Mouse (Mus musculus) skeletal muscle tissue, postnatal 0 days (tissue): ENCODE results near the gene Ptger2. TPM values are rescaled to one million over a fixed set of nuclear protein-coding genes. Genes with fewer than 3 reads are reported as not detected.

Experiments used
- microRNA counts: library from miRNA; unstranded; fragments of <30 nt; microRNA quantifications from one replicate; lab custom pipeline; 2015
- microRNA-seq, 2 experiments: library from miRNA; unstranded; fragments of <30 nt; microRNA quantifications; one replicate each; pipeline ENCODE4; 2016
- polyA plus RNA-seq: library from polyadenylated mRNA; unstranded; fragments of >200 nt; fragmentation: Nextera tagmentation; extraction: Ambion mirVana; gene quantifications from 2 replicates; pipeline ENCODE4 v1.2.1, GENCODE M21; 2015

Gene Ptger2
- polyA plus RNA-seq, result 0.24 and 0.44 TPM in 2 replicates

DNA sequence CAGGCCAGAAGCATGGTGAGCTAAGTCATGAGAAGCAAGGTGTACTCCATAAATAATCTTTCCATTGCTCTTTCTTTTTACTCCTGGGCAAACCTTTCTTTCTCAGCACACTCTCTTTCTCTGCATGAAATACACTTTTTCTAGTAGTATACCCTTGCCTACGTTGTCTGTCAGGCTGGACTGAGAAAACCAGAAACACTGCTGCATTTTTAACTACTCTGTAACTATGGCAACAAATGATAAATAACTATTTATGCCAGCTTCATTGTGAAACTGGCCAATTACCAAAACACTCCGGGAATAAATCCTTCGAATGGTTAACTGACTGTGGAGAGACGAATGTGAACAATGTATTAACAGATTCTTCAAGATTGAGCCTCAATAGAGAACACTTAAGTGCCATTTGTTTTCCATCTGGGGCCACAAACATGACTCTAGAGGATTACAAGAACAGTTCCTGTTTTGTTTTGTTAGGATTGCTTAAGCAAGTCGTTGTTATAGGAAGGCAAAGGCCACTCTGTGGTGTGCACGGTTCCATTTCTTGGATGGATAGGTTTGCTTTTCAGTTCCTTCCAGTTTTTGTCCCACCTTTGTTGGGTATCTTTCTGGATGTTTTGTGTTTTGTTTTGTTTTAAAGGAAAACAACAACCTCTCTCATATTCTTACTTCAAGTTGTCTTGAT is at the start of gene Ptger2:
Gene Ptger2, plus strand, starts transcription at position 522 of the 682 bp plus-strand sequence.

MicroRNAs within 50 kb of the gene (microRNA counts, 519-probe panel; counts per million panel counts)
- 296 counts per million, percentile 58 among the panel's probes with 10 or more counts for microRNA mmu-miR-327 (lab: Ali Mortazavi, UCI)

Small RNAs within 50 kb of the gene (microRNA-seq; reads per million reads assigned to microRNA genes)
- 0 reads per million in 2 experiments for gene Mir327

Other genes starting within 250 kb of the Ptger2 start
- not detected in 2 replicates for gene Gm8267, start 237.9 kb upstream of the Ptger2 start, polyA plus RNA-seq
- not detected in 2 replicates for gene Ptgdr, start 128.8 kb upstream of the Ptger2 start, polyA plus RNA-seq
- gene Gpr137c, start 231.5 kb downstream of the Ptger2 start, polyA plus RNA-seq, result 0.57 and 1.3 TPM in 2 replicates
- gene Txndc16, start 232.1 kb downstream of the Ptger2 start, polyA plus RNA-seq, result 6.0 and 7.4 TPM in 2 replicates